Mouse (Mus musculus) Patski (cell line): Measurements from ENCODE around the gene Rest. TPM values are rescaled to one million over a fixed set of nuclear protein-coding genes. Genes with fewer than 3 reads are reported as not detected.

Experiments
- ATAC-seq: fragments of 100-300 bp; one replicate; pipeline ENCODE4 v1.8.0; 2021
- CTCF ChIA-PET: fragments of 350-600 bp; sonication (Branson Sonifier 250); formaldehyde crosslinking; loops from one replicate; lab custom pipeline; 2022; ENCODE audit warnings: inconsistent platforms; lab: Charles Lee
- POLR2A ChIA-PET: fragments of 350-600 bp; sonication (Branson Sonifier 250); formaldehyde crosslinking; loops from one replicate; lab custom pipeline; 2022; ENCODE audit warnings: antibody characterized with exemption, inconsistent platforms; lab: Charles Lee
- DNase-seq: peaks from one replicate; pipeline ENCODE4 v3.0.0-alpha.2; 2011; ENCODE audit warnings: low read depth, low spot score
- H3K27me3 ChIP-seq: fragments of 371-371 bp; one replicate; pipeline ENCODE4 v1.5.1; 2021
- CTCF ChIP-seq: fragments of 100-300 bp; IDR thresholded peaks from one replicate; pipeline ENCODE4 v1.5.1; 2021
- in situ Hi-C: fragments of 300-500 bp; cut with MboI; formaldehyde crosslinking; loops from 3 replicates; pipeline ENCODE4 v1.11.1; 2018; ENCODE audit warnings: low pct_unique_long_range_greater_than_20kb, mixed read lengths
- polyA plus RNA-seq: library from polyadenylated mRNA; unstranded; gene quantifications from one replicate; pipeline ENCODE4 v1.2.3, GENCODE M21; 2021

Gene Rest
- polyA plus RNA-seq, 1 experiment from 2014 or later = 25.7 TPM

GRCm38 (mm10) chr5:77265671-77266065, 377 bp downstream of the Rest start:
- TF ChIP-seq CTCF = no peak
- ChIA-PET CTCF (no interaction called here), POLR2A (no interaction called here)
- no peaks in the 10 kb centered on the region for H3K27me3 ChIP-seq
- DNase-seq = no peak
- in situ Hi-C loops = no loop called here
- peak; percentile 85 for ATAC-seq

DNA sequence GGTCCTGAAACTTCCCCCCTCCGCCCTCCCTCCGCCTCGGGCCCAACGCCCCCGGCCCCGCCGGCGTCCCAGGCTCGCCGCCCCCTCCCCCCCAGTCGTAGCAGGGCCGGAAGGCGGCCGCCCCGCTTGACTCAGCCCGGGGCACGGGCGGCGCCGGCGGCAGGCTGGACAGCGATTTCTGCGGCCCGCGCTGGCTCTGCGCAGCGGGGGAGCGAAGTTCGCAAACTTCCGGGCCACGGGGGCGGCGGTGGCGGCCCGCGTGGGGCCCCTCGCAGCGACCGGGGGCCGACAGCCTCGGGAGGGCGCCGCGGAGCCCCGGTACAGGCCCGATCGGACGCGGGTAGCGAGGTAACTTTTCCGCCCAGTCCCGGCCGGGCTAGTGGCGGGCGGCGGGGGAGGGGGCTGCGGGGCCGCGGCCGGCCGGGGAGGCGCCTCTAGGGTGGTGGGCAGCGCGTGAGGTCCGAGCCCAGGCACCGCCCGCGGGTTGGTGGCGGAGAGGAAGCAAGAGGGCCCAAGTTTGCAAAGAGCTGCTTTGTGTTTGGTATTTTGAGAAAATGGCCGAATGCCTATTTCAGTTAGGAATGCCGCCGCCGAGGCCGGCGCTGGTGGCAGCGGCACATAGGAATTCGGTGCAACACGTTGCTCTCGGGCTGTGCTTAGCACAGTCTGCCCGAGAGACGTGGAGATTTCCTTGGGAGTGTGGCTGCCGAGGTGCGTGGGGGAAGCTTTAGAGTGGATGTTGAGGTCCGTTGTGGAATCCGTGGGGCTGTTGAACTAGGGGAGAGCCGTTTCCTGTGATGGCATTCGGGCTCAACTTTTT, 985 bp downstream of the Rest start:
- no peak for DNase-seq
- TF ChIP-seq CTCF = peak; percentile 36
- peak; percentile 74 for ATAC-seq
- ChIA-PET CTCF (interaction anchor here (1.3 kb wide), 1 partner anchor 10 kb away, joined by 7 read pairs; no protein-coding TSS in a partner anchor), POLR2A (no interaction called here)
- H3K27me3 ChIP-seq = no peaks in the 10 kb centered on the region
- in situ Hi-C loops = no loop called here

DNA sequence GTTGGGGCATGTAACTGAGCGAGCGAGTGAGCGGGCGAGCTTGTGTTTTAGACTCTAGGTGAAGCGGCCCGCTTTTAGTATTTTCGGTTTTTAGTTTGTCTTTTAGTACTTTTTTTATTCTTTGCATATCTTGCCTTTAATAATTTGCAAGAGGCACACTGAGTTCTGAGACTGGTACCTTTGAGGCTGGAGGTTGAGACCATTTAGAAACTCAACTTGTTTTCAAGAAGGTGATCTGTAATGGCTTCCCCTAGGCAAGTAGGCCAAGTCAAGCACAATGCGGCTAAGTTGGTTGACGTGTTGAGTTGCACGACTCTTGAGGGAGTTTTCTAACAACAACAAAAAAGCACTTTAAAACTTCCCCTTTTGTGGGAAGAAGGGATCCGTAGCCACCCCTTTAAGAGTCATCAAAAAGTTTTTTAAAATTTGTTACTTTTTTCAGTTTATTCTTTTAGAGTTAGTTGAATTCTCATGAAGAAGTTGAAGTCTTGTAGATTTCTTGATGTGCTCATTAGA, 1.7 kb downstream of the Rest start:
- TF ChIP-seq CTCF = no peak
- POLR2A ChIA-PET = interaction anchor here (0.6 kb wide), 1 partner anchor 103 kb away, joined by 3 read pairs; no protein-coding TSS in a partner anchor
- H3K27me3 ChIP-seq = no peaks in the 10 kb centered on the region
- ATAC-seq = no peak
- in situ Hi-C loops = no loop called here
- no peak for DNase-seq
- CTCF ChIA-PET = interaction anchor here (1.3 kb wide), 1 partner anchor 9 kb away, joined by 7 read pairs; no protein-coding TSS in a partner anchor

DNA sequence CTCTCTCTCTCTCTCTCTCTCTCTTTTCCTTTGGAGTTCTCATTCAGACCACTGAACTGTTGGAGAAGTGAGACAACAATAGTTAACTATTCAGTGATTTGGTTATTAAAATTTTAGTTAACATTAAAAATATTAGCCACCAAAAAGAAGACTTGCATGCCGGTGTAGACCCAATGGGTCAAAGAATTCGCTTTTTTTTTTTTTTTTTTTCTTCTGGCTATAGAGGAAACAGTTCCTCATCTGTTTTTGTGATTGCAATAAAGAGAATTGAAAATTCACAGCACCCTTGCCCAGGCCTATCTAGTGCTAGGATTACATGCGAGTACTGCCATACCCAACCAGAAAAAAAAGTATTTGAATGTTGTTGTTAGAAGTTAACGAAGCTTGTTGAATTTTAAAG, 2.1 kb downstream of the Rest start:
- TF ChIP-seq CTCF = no peak
- ChIA-PET POLR2A (interaction anchor here (0.6 kb wide), 1 partner anchor 102 kb away, joined by 3 read pairs; no protein-coding TSS in a partner anchor), CTCF (no interaction called here)
- ATAC-seq (no peak), DNase-seq (no peak)
- in situ Hi-C loops = no loop called here
- H3K27me3 ChIP-seq = no peaks in the 10 kb centered on the region

- TF ChIP-seq CTCF = no peak
- in situ Hi-C loops = no loop called here
- CTCF ChIA-PET = interaction anchor here (1.2 kb wide), 1 partner anchor 20 kb away, joined by 4 read pairs; no protein-coding TSS in a partner anchor
- H3K27me3 ChIP-seq = no peaks in the 10 kb centered on the region
- ATAC-seq = no peak
- no peak for DNase-seq
- POLR2A ChIA-PET = interaction anchor here (0.6 kb wide), 1 partner anchor 101 kb away, joined by 3 read pairs; no protein-coding TSS in a partner anchor
Observed at GRCm38 (mm10) chr5:77267957-77268624, 2.8 kb downstream of the Rest start.

- in situ Hi-C loops = no loop called here
- no peaks in the 10 kb centered on the region for H3K27me3 ChIP-seq
- POLR2A ChIA-PET = interaction anchor here (0.6 kb wide), 1 partner anchor 36 kb away, joined by 3 read pairs; no protein-coding TSS in a partner anchor
Observed at GRCm38 (mm10) chr5:77269399-77269798, 4.1 kb downstream of the Rest start.

GRCm38 (mm10) chr5:77273151-77273550, 7.9 kb downstream of the Rest start:
- H3K27me3 ChIP-seq = no peaks in the 10 kb centered on the region
- no peak for TF ChIP-seq CTCF
- ChIA-PET POLR2A (interaction anchor here (0.6 kb wide), 1 partner anchor 11 kb away, joined by 3 read pairs; no protein-coding TSS in a partner anchor), CTCF (no interaction called here)
- ATAC-seq (no peak), DNase-seq (no peak)
- in situ Hi-C loops = no loop called here

More at GRCm38 (mm10) chr5:77269399-77269798, 4.1 kb downstream of the Rest start:
- peak; percentile 70 for TF ChIP-seq CTCF
- CTCF ChIA-PET = no interaction called here
- ATAC-seq (no peak), DNase-seq (no peak)

DNA sequence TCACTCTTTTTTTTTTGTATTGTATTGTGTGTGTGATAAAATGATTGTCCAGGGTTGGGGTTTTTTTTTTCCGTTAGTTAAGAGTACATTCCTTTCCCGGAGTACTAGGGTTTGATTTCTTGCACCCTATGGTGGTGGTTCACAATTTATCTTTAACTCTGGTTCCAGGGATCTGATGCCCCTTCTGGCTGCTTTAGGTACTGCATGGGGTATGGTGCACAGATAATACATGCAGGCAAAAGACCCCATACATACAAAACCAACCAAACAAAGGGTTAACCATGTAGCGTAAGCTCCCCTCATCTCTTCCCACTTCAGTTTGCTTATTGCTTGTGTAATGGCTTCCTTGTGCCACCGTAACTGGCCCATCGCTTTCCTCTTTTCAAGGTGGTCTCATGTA, 10.7 kb downstream of the Rest start:
- DNase-seq (no peak), ATAC-seq (no peak)
- no peaks in the 10 kb centered on the region for H3K27me3 ChIP-seq
- in situ Hi-C loops = no loop called here
- POLR2A ChIA-PET = no interaction called here
- TF ChIP-seq CTCF = peak; percentile 70
- CTCF ChIA-PET = interaction anchor here (1.1 to 1.6 kb wide), 3 partner anchors 9 to 30 kb away, joined by 4 to 7 read pairs (median 4); no protein-coding TSS in a partner anchor

DNA sequence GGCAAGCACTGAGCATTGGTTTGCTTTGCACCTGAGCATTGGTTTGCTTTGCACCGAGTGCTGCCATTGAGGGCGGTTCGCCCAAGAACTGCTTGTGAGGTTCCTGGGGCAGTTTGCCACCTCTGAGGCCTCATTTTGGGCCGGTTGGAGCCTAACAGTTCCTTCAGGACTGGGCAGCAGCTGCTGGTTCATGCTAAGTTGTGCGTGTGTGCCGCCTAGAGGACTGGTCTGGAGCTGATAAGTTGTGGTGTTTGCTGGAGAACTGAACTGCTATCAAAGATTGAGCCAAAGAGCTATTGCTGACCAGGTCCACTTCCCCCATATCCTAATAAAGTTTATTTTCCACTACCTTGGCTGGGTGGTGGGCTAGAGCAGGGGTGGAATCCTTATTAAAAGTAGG, 11.9 kb downstream of the Rest start:
- DNase-seq (no peak), ATAC-seq (no peak)
- POLR2A ChIA-PET = no interaction called here
- TF ChIP-seq CTCF = no peak
- H3K27me3 ChIP-seq = no peaks in the 10 kb centered on the region
- in situ Hi-C loops = no loop called here
- CTCF ChIA-PET = interaction anchor here (0.9 kb wide), 1 partner anchor 11 kb away, joined by 3 read pairs; no protein-coding TSS in a partner anchor

DNA sequence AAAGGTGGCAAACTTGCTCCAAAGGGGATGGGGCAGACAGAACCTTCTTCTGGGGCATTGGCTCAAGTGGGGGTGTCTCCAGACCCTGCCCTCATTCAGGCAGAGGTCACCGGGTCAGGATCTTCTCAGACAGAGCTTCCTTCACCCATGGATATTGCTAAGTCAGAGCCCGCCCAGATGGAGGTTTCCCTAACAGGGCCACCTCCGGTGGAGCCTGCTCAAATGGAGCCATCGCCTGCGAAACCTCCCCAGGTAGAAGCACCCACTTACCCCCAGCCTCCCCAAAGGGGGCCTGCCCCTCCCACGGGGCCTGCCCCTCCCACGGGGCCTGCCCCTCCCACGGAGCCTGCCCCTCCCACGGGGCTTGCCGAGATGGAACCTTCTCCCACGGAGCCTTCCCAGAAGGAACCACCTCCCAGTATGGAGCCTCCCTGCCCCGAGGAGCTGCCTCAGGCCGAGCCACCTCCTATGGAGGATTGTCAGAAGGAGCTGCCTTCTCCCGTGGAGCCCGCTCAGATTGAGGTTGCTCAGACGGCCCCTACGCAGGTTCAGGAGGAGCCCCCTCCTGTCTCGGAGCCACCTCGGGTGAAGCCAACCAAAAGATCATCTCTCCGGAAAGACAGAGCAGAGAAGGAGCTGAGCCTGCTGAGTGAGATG, 16.4 kb downstream of the Rest start:
- H3K27me3 ChIP-seq = no peaks in the 10 kb centered on the region
- in situ Hi-C loops = no loop called here
- TF ChIP-seq CTCF = no peak
- DNase-seq (no peak), ATAC-seq (no peak)
- POLR2A ChIA-PET = no interaction called here
- CTCF ChIA-PET = no interaction called here
